Mouse (Mus musculus) adrenal gland, postnatal 10 days (tissue): ENCODE data around the gene Slc47a1. TPM values are rescaled to one million over a fixed set of nuclear protein-coding genes. Genes with fewer than 3 reads are reported as not detected.
"Not testable (repeated sequence)": the region's sequence is repeated elsewhere in the genome, so short reads cannot be mapped to it uniquely, and the experiment has no call there.

Experiments
- DNase-seq: peaks from one replicate; pipeline ENCODE4 v3.0.0; 2021; ENCODE audit warnings: mixed read lengths
- long read RNA-seq, 2 experiments: library from polyadenylated mRNA; stranded (forward); transcript quantifications; one replicate each; pipeline ENCODE4 v2.0.0; 2021
- total RNA-seq, 2 experiments: library from RNA; stranded (reverse); gene quantifications; 2 replicates each; pipeline ENCODE4 v1.2.3; 2021

The Slc47a1 gene
- 1 to 10 TPM; 4.5 to 9.0 TPM for total RNA-seq
- long read RNA-seq, experiment 1, transcript Slc47a1-201 (17 exons, 2,639 nt), result major isoform, 17 of 31 reads
- long read RNA-seq, experiment 1, partial matches to known transcripts, result 2 of 31 reads
- long read RNA-seq, experiment 1, other reads (novel, unspliced or antisense), result 12 of 31 reads
- long read RNA-seq, experiment 2, partial matches to known transcripts, result 0 of 5 reads
- long read RNA-seq, experiment 2, other reads (novel, unspliced or antisense), result 1 of 5 reads

GRCm38 (mm10) chr11:61377881-61378613 lies at the start of gene Slc47a1:
Gene Slc47a1, minus strand, starts transcription at chr11:61378345.
- DNase-seq, result peak; percentile 65

GRCm38 (mm10) chr11:61419253-61419652 lies 41.1 kb upstream of the Slc47a1 start:
- DNase-seq, result no peak

- DNase-seq, result peak; percentile 87
Measured at GRCm38 (mm10) chr11:61417945-61418551, 39.9 kb upstream of the Slc47a1 start.

GRCm38 (mm10) chr11:61416540-61416939 lies 38.4 kb upstream of the Slc47a1 start:
- peak; percentile 30 for DNase-seq

GRCm38 (mm10) chr11:61415444-61415843 lies 37.3 kb upstream of the Slc47a1 start:
- no peak for DNase-seq

- DNase-seq, result no peak
Measured at GRCm38 (mm10) chr11:61414560-61414959, 36.4 kb upstream of the Slc47a1 start.

GRCm38 (mm10) chr11:61413411-61413810 lies 35.3 kb upstream of the Slc47a1 start:
- no peak for DNase-seq

GRCm38 (mm10) chr11:61411809-61412208 lies 33.7 kb upstream of the Slc47a1 start:
- DNase-seq, result no peak

- no peak for DNase-seq
Measured at GRCm38 (mm10) chr11:61411221-61411620, 33.1 kb upstream of the Slc47a1 start.

GRCm38 (mm10) chr11:61410129-61410528 lies 32.0 kb upstream of the Slc47a1 start:
- DNase-seq, result peak; percentile 92

GRCm38 (mm10) chr11:61409051-61409450 lies 30.9 kb upstream of the Slc47a1 start:
- no peak for DNase-seq

GRCm38 (mm10) chr11:61408184-61409027 lies 30.3 kb upstream of the Slc47a1 start:
- DNase-seq, result peak; percentile 86

- peak; percentile 97 for DNase-seq
Measured at GRCm38 (mm10) chr11:61407638-61408183, 29.6 kb upstream of the Slc47a1 start.

GRCm38 (mm10) chr11:61401794-61402193 lies 23.6 kb upstream of the Slc47a1 start:
- no peak for DNase-seq

- peak; percentile 8 for DNase-seq
Measured at GRCm38 (mm10) chr11:61400681-61401346, 22.7 kb upstream of the Slc47a1 start.

GRCm38 (mm10) chr11:61397423-61398043 lies 19.4 kb upstream of the Slc47a1 start:
- DNase-seq, result not testable (repeated sequence)

- no peak for DNase-seq
Measured at GRCm38 (mm10) chr11:61388936-61389335, 10.8 kb upstream of the Slc47a1 start.

GRCm38 (mm10) chr11:61388012-61388411 lies 9.9 kb upstream of the Slc47a1 start:
- DNase-seq, result peak; percentile 54

GRCm38 (mm10) chr11:61387233-61387632 lies 9.1 kb upstream of the Slc47a1 start:
- DNase-seq, result no peak

- DNase-seq, result no peak
Measured at GRCm38 (mm10) chr11:61385725-61386124, 7.6 kb upstream of the Slc47a1 start.

- DNase-seq, result no peak
Measured at GRCm38 (mm10) chr11:61381272-61381671, 3.1 kb upstream of the Slc47a1 start.
